26 mouse cellular contexts compared by ENCODE assay signal in the genomic region with DNA sequence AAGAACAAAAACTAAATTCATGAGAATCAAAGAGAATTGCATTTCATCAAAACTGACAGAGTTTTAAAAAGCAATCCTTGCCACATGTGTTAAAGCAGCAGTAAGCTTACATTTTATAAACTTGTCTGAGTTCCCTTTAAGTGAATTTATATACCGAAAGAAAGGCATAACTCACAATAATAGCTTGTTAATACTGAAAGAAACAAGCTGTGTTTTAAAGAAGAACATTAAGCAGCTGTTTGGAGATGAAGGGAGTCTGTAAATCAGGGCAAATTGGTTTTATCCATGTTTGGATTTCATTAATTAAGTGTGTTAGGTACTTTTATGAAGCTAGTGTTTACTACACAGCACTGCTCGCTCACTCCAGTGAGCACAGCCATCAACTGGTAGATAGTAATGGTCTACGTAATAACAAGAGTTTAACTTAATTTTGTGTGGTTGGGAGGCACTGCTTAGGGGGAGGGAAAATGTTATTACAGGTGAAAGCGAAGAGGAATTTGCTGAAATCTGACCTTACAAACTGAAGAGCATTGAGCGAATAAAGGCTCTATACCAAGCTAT.
DNase-seq lines count a peak whose midpoint lies in the region; ATAC-seq and TF ChIP-seq lines count a peak whose summit lies in the region.
"Had no signal": no experiment of that assay in that cellular context is flagged by ENCODE, and none has a peak within 500 bp of the region (broad histone marks: within the 10 kb centered on the region; RNA-seq: fewer than 3 reads in every experiment).

No protein-coding gene starts in this region.

- intact Hi-C loops in heart, adult 2 months (cut with DNase I): no loop called here

- peak; percentile 52; the same call in 1 of the 2 replicates for ATAC-seq in kidney, postnatal 0 days (replicated peaks; ENCODE audit: low FRiP score, low read depth)
- peak; percentile 21; the same call in 1 of the 2 replicates for ATAC-seq in lung, postnatal 0 days
- ATAC-seq: activated CD4-positive, CD25-positive, alpha-beta regulatory T cell, adult 4 months; forebrain, postnatal 0 days; hindbrain, postnatal 0 days; Patski had no signal

- no peaks in the 10 kb centered on the region for H3K27me3 ChIP-seq in heart, adult 2 months (ENCODE audit: control insufficient read depth, insufficient read depth, low read length)
- H3K27me3 ChIP-seq in kidney, postnatal 0 days (ENCODE audit: insufficient read depth, low read length): no peaks in the 10 kb centered on the region
- no peaks in the 10 kb centered on the region for H3K27me3 ChIP-seq in lung, postnatal 0 days (replicated peaks; ENCODE audit: insufficient read depth, low read length)
- H3K27me3 ChIP-seq in limb, embryonic 10.5 days (ENCODE audit: low read depth, poor library complexity, severe bottlenecking): no peaks in the 10 kb centered on the region
- H3K27me3 ChIP-seq: CH12.LX; embryonic facial prominence, embryonic 13.5 days; forebrain, embryonic 12.5 days; heart, embryonic 15.5 days; hindbrain, embryonic 13.5 days had no signal

- no peak overlapping the region for H3K9ac ChIP-seq in heart, adult 2 months (ENCODE audit: low read depth, low read length)
- no peak overlapping the region for H3K9ac ChIP-seq in kidney, postnatal 0 days (ENCODE audit: low read depth, low read length)
- H3K9ac ChIP-seq in lung, postnatal 0 days (replicated peaks; ENCODE audit: low read depth): no peak overlapping the region
- H3K9ac ChIP-seq: embryonic facial prominence, embryonic 13.5 days; forebrain, embryonic 12.5 days; forebrain, postnatal 0 days; heart, embryonic 15.5 days; hindbrain, embryonic 13.5 days had no signal

- WGBS in heart, adult 2 months: 89% methylated on average over 5 of the region's 5 CpGs
- 29% methylated on average over 5 of the region's 5 CpGs for WGBS in kidney, postnatal 0 days
- 75% methylated on average over 5 of the region's 5 CpGs for WGBS in lung, postnatal 0 days
- 42% methylated on average over 5 of the region's 5 CpGs for WGBS in limb, embryonic 10.5 days

- no peaks in the 10 kb centered on the region for H3K9me3 ChIP-seq in kidney, postnatal 0 days (replicated peaks; ENCODE audit: low read length)
- H3K9me3 ChIP-seq in lung, postnatal 0 days (ENCODE audit: low read length): no peaks in the 10 kb centered on the region
- no peaks in the 10 kb centered on the region for H3K9me3 ChIP-seq in limb, embryonic 10.5 days (replicated peaks)
- H3K9me3 ChIP-seq: embryonic facial prominence, embryonic 13.5 days; forebrain, embryonic 12.5 days; heart, embryonic 15.5 days; hindbrain, embryonic 13.5 days had no signal

- H3K79me2 ChIP-seq in heart, adult 2 months (replicated peaks; ENCODE audit: control insufficient read depth, insufficient read depth, low read length): no peaks in the 10 kb centered on the region

- no peak for TF ChIP-seq POLR2A in heart, adult 2 months (IDR thresholded peaks at IDR 0.05; ENCODE audit: insufficient read depth, low read depth, low read length)

- TF ChIP-seq EP300 in heart, adult 2 months (IDR thresholded peaks at IDR 0.05; ENCODE audit: insufficient read depth, low read depth, low read length): no peak
- no peak for TF ChIP-seq EP300 in lung, postnatal 0 days (IDR thresholded peaks at IDR 0.05)

- H3K4me1 ChIP-seq in heart, adult 2 months (ENCODE audit: control insufficient read depth, insufficient read depth, low read length): no peaks in the 10 kb centered on the region
- H3K4me1 ChIP-seq in kidney, postnatal 0 days (replicated peaks; ENCODE audit: insufficient read depth, low read length): 0 out of 2 replicates have a peak, but pooled peaks cover 2% of the 10 kb centered on the region
- no peaks in the 10 kb centered on the region for H3K4me1 ChIP-seq in lung, postnatal 0 days (ENCODE audit: insufficient read depth, low read depth, low read length)
- peaks cover 37% of the 10 kb centered on the region for H3K4me1 ChIP-seq in limb, embryonic 10.5 days
- H3K4me1 ChIP-seq: embryonic facial prominence, embryonic 13.5 days; forebrain, embryonic 12.5 days; heart, embryonic 15.5 days; hindbrain, embryonic 13.5 days had no signal

- no peak for TF ChIP-seq CTCF in heart, adult 2 months (IDR thresholded peaks at IDR 0.05)
- no peak for TF ChIP-seq CTCF in kidney, postnatal 0 days (IDR thresholded peaks at IDR 0.05; ENCODE audit: low read depth)
- no peak for TF ChIP-seq CTCF in lung, postnatal 0 days (IDR thresholded peaks at IDR 0.05)

- H3K36me3 ChIP-seq in heart, adult 2 months (ENCODE audit: control insufficient read depth, insufficient read depth, low read length): no peaks in the 10 kb centered on the region
- no peaks in the 10 kb centered on the region for H3K36me3 ChIP-seq in kidney, postnatal 0 days (ENCODE audit: insufficient read depth, low read length)
- no peaks in the 10 kb centered on the region for H3K36me3 ChIP-seq in lung, postnatal 0 days (ENCODE audit: insufficient read depth, low read length)
- H3K36me3 ChIP-seq in limb, embryonic 10.5 days: peaks cover 4% of the 10 kb centered on the region; the same call in 1 of the 2 replicates
- H3K36me3 ChIP-seq: forebrain, embryonic 12.5 days; heart, embryonic 15.5 days; hindbrain, embryonic 13.5 days had no signal

- peak overlapping the region; percentile 5; the same call in 1 of the 2 replicates for H3K4me2 ChIP-seq in kidney, postnatal 0 days (ENCODE audit: low read length)
- no peak overlapping the region for H3K4me2 ChIP-seq in lung, postnatal 0 days (replicated peaks; ENCODE audit: low read depth, low read length)
- H3K4me2 ChIP-seq: embryonic facial prominence, embryonic 13.5 days; forebrain, embryonic 12.5 days; heart, embryonic 11.5 days; heart, embryonic 15.5 days; hindbrain, embryonic 13.5 days had no signal

- peak; percentile 21 for DNase-seq in heart, adult 11 months
- DNase-seq in heart, adult 2 months: no peak
- peak; percentile 89 for DNase-seq in kidney, postnatal 0 days (ENCODE audit: low spot score)
- DNase-seq in kidney, postnatal 36 days: no peak
- peak; percentile 9 for DNase-seq in lung, postnatal 0 days (ENCODE audit: low spot score)
- no peak for DNase-seq in lung, adult 18-20 months
- DNase-seq in limb, embryonic 10.5 days (ENCODE audit: low spot score): no peak
- no peak for DNase-seq in gastrocnemius, postnatal 10 days
- DNase-seq: adrenal gland, postnatal 14 days; cerebellum, adult 18-20 months; cerebellum, adult 9-11 months; cerebellum, postnatal 36 days; forebrain, postnatal 0 days; gastrocnemius, adult 2 months; gastrocnemius, postnatal 36 days; heart, adult 18-20 months; heart, postnatal 14 days had no signal

- H3K27ac ChIP-seq in heart, adult 2 months: no peak overlapping the region
- H3K27ac ChIP-seq in kidney, postnatal 0 days: no peak overlapping the region
- H3K27ac ChIP-seq in lung, postnatal 0 days (ENCODE audit: low read length): no peak overlapping the region
- peak overlapping the region; percentile 56; the same call in 1 of the 2 replicates for H3K27ac ChIP-seq in limb, embryonic 10.5 days
- H3K27ac ChIP-seq: embryonic facial prominence, embryonic 13.5 days; forebrain, embryonic 12.5 days; gastrocnemius, adult 2 months; heart, embryonic 15.5 days; hindbrain, embryonic 13.5 days; hindbrain, postnatal 0 days had no signal

- H3K4me3 ChIP-seq in heart, adult 2 months: no peak overlapping the region
- H3K4me3 ChIP-seq in kidney, postnatal 0 days (replicated peaks; ENCODE audit: low read depth, low read length): no peak overlapping the region
- H3K4me3 ChIP-seq in lung, postnatal 0 days (ENCODE audit: low read depth, low read length): no peak overlapping the region
- no peak overlapping the region for H3K4me3 ChIP-seq in limb, embryonic 10.5 days
- H3K4me3 ChIP-seq: embryonic facial prominence, embryonic 13.5 days; forebrain, embryonic 12.5 days; gastrocnemius, adult 2 months; heart, embryonic 15.5 days; hindbrain, embryonic 13.5 days had no signal

Comparison
In these comparisons a context has a peak if more than half of its experiments do, and no peak if none do; other contexts are left out.
1. DNase-seq: peak in heart, adult 11 months (single experiment), kidney, postnatal 0 days (single experiment) and lung, postnatal 0 days (single experiment); none in heart, adult 2 months (0 of 2), kidney, postnatal 36 days (0 of 2), lung, adult 18-20 months (0 of 2), limb, embryonic 10.5 days (single experiment) and gastrocnemius, postnatal 10 days (single experiment).